Mouse (Mus musculus) cerebellum, postnatal 25 days (tissue): Measurements from ENCODE around the gene Gm266.
A peak's percentile ranks its signal among the peaks of the same experiment; 100 is the strongest.
"Not testable (repeated sequence)": the region's sequence is repeated elsewhere in the genome, so short reads cannot be mapped to it uniquely, and the experiment has no call there.

ENCODE experiments used
- DNase-seq, 2 experiments: peaks; one replicate each; pipeline ENCODE4 v3.0.0; 2021; ENCODE audit warnings: mixed read lengths in 2 of 2

Gm266 gene

GRCm38 (mm10) chr12:111485652-111486306 is at the start of gene Gm266:
TSS of gene Gm266 (minus strand) at chr12:111485823.
- no peak for DNase-seq

- no peak for DNase-seq
Observed at GRCm38 (mm10) chr12:111535281-111535680, 49.7 kb upstream of the Gm266 start.

- DNase-seq = no peak
Observed at GRCm38 (mm10) chr12:111533096-111533794, 47.6 kb upstream of the Gm266 start.

- DNase-seq = no peak
Observed at GRCm38 (mm10) chr12:111529192-111529591, 43.6 kb upstream of the Gm266 start.

- no peak for DNase-seq
Observed at GRCm38 (mm10) chr12:111527643-111528281, 42.1 kb upstream of the Gm266 start.

- DNase-seq = no peak
Observed at GRCm38 (mm10) chr12:111524883-111525282, 39.3 kb upstream of the Gm266 start.

- DNase-seq = no peak
Observed at GRCm38 (mm10) chr12:111524469-111524868, 38.8 kb upstream of the Gm266 start.

- no peak for DNase-seq
Observed at GRCm38 (mm10) chr12:111520994-111521393, 35.4 kb upstream of the Gm266 start.

- DNase-seq = no peak
Observed at GRCm38 (mm10) chr12:111519821-111520220, 34.2 kb upstream of the Gm266 start.

- no peak for DNase-seq
Observed at GRCm38 (mm10) chr12:111518391-111518790, 32.8 kb upstream of the Gm266 start.

GRCm38 (mm10) chr12:111517901-111518300 is 32.3 kb upstream of the Gm266 start:
- DNase-seq = no peak

- DNase-seq = no peak
Observed at GRCm38 (mm10) chr12:111516826-111517225, 31.2 kb upstream of the Gm266 start.

- DNase-seq = no peak
Observed at GRCm38 (mm10) chr12:111515920-111516319, 30.3 kb upstream of the Gm266 start.

- no peak for DNase-seq
Observed at GRCm38 (mm10) chr12:111514874-111515649, 29.4 kb upstream of the Gm266 start.

- no peak for DNase-seq
Observed at GRCm38 (mm10) chr12:111514231-111514792, 28.7 kb upstream of the Gm266 start.

GRCm38 (mm10) chr12:111513673-111514072 is 28.1 kb upstream of the Gm266 start:
- DNase-seq = no peak

- no peak for DNase-seq
Observed at GRCm38 (mm10) chr12:111512572-111513063, 27.0 kb upstream of the Gm266 start.

- not testable (repeated sequence) for DNase-seq
Observed at GRCm38 (mm10) chr12:111508438-111508837, 22.8 kb upstream of the Gm266 start.

GRCm38 (mm10) chr12:111507962-111508361 is 22.3 kb upstream of the Gm266 start:
- no peak for DNase-seq

GRCm38 (mm10) chr12:111507001-111507400 is 21.4 kb upstream of the Gm266 start:
- DNase-seq = no peak

GRCm38 (mm10) chr12:111504904-111505303 is 19.3 kb upstream of the Gm266 start:
- peak; percentile 96 to 97 for DNase-seq

GRCm38 (mm10) chr12:111503571-111503970 is 17.9 kb upstream of the Gm266 start:
- no peak for DNase-seq
